Mouse (Mus musculus): ENCODE measurements at regions not wholly inside any gene's neighbourhood (a gene's known extent, or its start where the extent isn't known, plus 50 kb on each side); places are given as distances from the start of the nearest gene placed in this dataset.

DNA sequence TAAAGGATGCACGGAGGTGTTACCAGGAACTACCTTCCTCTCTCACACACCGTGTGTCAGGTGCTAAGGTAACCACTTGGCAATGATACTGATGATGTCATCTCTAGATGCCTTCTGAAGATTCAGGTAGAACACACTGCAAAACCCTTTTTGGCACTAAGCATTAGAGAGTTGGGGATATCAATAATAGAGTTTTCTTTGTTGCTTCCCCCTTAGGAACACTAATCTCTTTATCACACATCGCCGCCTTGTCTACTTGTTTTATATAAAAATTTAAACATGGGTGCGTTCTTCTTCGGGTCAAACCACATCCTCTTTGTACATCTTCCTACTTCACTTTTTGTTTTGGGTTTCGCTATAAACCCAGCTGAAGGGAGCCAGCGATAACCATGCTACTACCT is 346.4 kb downstream of the Cog6 start:
- DNase-seq (ENCODE audit: low spot score in 2 of 2), result no peak

DNA sequence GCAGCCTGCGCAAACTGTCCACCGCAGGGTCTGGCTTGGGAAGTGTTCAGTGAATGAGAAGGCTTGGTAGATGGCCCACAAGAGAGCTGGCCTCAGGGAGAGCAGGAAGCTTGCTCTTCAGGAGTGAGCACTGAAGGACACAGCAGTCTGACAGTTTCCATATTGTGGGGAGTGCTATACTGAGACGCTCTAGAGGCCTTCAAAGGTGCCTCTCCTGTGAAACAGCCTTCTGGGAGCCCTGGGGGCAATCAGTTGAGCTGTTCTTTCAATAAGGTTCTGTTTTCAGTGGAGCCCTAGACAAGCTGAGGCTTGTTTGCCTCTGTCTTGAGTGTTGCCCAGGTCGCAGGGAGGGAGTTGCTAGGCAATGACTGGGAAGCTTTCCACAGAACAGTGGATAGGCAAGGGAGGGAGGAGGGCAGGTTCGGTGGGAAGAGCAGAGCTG is 353.9 kb downstream of the Cog6 start:
- peak; percentile 43 to 64 for DNase-seq (ENCODE audit: low spot score in 2 of 2)
- intact Hi-C loops (cut with DNase I), result no loop called here

More for the DNA sequence above, 346.4 kb downstream of the Cog6 start:
- intact Hi-C loops (cut with DNase I), result no loop called here

DNA sequence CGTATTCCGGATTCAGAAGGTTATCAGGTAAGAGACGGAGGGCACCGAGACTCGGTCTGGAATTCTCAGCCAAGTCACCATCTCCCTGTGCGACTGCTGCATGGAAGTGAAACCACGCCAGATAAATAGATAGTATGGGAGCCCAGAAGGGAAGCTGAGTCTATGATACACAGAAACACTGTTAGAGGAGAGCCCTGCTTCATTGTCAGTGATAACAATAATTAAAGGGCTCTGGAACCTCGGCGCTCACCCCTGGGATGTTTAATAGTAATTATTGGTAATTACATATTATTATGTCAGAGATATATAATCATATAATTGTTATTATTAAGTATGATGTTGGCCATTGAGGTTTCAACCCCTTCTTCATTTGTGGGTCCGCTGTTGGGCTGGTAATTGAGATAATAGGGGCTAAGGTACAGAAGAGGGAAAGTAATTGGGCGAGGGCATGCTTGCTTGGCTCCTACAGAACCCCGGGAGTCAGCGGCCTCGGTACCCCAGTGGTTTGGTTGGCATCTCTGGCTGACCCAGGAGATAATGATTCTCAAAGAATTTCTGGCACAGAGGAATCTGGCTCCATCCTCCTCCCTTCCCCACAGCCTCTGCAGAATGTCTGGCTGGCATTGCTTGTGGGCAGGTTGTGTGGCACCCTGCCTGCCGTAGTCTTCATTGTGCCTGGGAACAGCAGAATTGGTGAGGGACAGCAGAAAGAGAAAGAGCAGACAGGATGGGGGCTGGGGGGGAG is 354.7 kb downstream of the Cog6 start:
- no peak for DNase-seq (ENCODE audit: low spot score in 2 of 2)
- intact Hi-C loops (cut with DNase I), result no loop called here

DNA sequence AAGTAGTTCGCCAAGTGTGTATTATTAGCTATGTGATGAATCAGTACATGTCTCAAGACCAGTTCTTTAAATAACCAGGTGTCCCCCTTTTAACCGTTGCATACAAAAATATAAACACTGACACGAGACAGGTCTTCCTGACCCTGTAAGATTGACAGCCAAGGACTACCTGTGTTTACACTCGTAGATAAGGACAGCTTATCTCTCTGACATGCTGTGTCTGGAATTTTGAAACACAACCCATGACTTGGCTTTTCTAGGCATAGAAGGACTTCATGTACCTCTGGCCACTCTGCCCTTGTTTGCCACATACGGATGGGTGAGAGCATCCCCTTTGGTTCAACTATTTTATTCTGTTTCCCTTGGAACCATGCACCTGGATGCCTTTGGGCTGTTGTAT is 364.0 kb downstream of the Cog6 start:
- no peak for DNase-seq (ENCODE audit: low spot score in 2 of 2)
- intact Hi-C loops (cut with DNase I), result no loop called here

DNA sequence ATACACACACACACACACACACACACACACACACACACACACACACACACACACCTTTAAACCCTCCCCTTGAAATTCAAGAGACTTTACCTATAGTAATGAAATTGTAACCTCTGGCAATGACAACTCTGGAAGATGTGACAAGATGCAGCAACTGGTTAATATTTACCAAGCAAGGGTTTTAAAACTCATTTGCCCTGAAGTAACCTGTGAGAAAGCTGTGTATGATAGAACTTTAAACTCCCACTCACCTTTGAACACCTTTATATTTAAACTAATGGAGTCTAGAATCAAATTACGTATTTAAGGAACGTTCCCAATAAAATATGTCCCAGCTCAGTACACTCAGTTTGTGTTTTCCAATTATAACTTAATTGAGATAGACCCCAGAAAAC is 364.6 kb downstream of the Cog6 start:
- no peak for DNase-seq (ENCODE audit: low spot score in 2 of 2)
- intact Hi-C loops (cut with DNase I), result no loop called here

DNA sequence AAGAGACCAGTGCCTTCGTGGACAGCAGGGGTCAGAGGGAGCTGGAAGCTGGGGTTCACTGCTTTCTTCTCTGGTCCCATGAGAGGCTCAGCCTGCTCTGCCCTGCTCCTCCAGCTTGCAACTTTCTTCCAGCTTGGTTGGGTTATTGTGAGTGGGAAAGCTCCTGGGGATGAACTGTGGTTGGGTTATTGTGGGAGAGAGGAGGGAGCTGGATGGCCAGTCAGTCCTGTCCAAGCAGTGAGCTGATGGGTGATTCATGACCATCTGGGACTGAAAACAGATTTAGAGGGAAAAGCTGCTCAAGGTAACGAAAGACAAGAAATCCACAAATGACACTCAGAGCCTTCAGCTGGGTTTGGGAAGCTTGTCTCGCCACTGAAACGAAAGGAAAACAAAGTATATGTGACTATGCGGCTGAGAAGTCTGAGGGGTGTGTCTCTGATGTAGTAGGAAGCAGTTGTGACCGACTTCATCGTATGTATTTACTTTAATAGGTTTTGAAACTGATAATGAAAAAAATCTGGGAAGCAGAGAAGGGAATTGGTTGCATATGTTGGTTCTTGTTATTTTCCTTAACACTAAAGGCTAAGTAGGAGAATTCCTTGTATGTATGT is 365.1 kb downstream of the Cog6 start:
- no peak for DNase-seq (ENCODE audit: low spot score in 2 of 2)

DNA sequence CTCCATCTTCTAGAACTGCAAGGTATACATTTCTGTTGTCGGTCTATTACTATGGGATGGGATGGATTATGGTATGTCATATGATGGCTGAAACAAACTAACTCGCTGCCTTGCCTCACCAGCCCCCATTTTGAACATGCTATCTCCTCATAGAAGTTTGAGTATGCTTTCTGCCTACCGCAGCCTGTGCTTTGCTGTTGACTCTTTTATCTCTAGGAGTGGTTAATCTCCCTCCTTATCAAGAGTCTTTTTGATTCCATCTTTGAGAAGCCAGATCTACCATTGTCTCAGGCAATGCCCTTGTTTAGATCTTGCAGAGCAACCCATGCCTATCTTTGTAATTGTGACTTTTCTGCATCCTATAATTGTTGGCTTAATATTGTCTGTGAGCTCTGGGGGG is 367.0 kb downstream of the Cog6 start:
- intact Hi-C loops (cut with DNase I), result no loop called here
- DNase-seq (ENCODE audit: low spot score in 2 of 2), result no peak

More for the DNA sequence above, 365.1 kb downstream of the Cog6 start:
- intact Hi-C loops (cut with DNase I), result no loop called here

DNA sequence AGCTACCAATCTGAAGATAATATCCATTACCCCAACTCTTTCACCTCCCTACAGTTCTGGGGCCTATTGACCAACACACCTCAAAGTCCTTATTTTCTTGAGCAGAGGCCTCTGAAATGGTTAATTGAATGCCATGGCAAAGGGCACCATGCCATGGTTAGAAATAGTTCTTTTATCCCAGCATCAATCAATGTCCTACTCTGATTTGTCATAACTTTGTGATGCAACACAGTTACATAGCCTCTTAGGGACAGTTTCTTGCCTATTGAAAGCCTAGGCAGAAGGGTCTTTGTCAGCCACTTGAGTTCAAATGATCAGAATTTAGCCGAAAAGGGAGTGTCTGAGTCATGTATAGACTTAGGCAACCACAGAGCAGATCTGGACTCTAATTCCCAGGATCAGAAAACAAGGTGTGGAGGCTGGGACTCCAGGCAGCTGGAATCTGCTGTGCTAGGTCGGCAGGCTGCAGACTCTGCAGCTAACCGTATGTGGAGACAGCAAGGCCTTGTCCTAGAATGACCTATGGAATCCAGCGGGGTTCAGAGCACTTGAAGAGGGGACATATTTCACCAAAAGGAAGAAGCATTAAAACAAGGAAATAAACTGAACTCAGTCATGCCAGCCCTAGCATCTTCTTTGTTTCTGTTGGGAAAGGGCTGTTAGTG is 368.1 kb downstream of the Cog6 start:
- no peak for DNase-seq (ENCODE audit: low spot score in 2 of 2)
- intact Hi-C loops (cut with DNase I), result no loop called here

DNA sequence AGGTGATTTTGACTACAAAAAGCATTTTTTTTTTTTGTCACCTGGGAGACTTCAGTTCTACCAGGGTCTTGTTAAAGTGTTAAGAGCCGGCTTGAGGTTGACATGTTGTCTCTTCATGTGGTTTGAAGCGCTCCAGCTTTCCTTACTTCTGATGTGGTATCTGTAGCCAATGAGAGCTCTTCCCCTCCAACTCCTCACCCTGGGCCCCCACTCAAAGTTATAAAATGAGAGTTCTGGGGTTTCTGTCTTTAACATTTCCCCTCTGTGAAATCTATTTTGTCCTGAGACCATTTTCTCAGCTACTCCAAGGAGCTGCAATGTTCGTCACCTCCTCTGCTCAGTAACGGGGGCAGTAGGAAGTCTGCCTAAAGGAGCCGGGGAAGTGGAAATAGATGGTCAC is 369.1 kb downstream of the Cog6 start:
- intact Hi-C loops (cut with DNase I), result no loop called here
- no peak for DNase-seq (ENCODE audit: low spot score in 2 of 2)

DNA sequence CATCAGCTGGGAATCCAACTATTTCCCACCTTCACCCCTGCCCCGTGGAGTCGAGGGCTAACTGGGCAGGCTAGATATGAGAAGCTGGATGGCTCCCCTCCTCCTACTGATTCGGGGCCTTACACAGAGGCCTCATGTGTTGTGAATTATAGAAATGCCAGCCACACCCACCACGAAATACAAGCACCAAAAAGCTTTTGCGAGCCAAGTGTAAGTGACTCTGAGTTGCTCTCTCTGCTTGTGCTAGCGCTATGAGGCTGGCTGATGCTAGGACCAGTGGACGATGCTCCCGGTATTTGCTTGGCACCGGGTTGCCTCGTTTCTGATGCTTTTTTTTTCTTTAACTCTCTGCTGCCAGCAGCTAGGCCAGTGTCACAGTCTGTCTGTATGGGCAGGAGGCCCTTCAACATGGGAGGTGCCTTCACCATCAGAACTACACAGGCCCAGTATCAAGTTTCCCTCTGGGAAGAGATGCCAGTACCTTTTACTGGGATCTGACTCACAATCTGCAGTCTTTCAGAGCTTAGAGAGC is 369.8 kb downstream of the Cog6 start:
- no peak for DNase-seq (ENCODE audit: low spot score in 2 of 2)
- intact Hi-C loops (cut with DNase I), result no loop called here

DNA sequence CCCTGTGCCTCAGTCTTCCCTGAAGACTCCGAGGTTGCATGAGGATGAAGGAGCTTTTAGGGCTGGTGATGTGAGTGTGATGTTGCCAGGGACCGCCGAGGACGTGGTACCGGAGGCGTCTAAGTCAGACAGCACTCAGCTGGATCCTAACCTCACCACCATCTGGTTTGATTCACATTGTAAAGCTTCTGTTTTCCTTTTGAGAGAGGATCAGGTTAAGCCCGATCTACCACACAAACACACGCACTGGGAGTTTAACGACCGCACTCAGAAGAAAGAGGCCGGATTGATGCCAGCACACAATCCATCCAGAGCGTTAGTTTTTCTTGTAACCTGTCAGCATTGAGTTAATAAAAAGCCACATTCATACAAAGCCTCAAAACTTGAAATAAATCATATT is 371.9 kb downstream of the Cog6 start:
- DNase-seq (ENCODE audit: low spot score in 2 of 2), result no peak
- intact Hi-C loops (cut with DNase I), result no loop called here

DNA sequence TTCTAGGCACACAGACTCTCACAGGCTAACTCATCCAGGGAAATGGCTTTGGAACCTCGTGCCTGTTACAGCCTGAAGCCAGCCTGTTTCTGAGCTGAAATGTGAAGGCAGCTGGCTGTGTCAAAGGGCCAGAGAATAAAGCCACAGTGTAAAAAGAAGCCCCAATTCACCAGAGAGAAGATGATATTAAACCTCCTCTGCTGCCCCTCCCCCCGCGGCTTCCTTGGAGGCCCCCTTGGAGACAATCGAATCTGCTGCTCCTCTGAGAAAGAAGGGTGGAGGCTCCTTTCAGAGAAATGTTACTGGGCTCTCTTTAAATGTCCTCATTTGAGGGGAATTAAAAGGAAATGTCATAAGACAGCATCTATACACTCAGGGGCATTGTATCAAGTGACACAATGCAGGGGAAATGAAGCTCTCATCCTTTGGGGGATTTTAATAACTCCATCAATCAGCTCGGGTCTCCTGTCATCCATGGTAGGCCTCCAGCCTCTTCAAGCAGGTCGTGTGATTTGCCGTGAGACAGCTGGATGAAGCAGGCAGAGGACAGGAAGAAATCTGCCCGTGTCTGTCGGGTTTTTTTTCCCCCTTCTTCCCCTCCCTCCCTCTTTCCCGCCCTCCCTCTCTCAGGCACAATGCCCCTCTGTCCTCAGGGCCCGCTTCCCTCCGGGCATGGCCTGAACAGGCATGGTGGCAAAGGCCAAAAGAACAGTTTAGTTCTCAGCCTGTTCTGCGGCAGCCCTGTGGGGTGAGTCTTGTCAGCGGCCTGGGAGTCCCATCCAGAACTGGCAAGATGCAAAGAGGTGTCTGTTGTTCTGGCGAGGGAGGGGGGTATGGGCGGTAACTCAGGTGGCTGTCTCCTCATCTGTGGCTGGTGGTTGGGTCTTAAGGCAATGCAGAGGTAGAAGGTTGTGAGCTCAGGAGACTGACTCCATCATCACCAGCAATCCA is 372.6 kb downstream of the Cog6 start:
- intact Hi-C loops (cut with DNase I), result no loop called here
- no peak for DNase-seq (ENCODE audit: low spot score in 2 of 2)

DNA sequence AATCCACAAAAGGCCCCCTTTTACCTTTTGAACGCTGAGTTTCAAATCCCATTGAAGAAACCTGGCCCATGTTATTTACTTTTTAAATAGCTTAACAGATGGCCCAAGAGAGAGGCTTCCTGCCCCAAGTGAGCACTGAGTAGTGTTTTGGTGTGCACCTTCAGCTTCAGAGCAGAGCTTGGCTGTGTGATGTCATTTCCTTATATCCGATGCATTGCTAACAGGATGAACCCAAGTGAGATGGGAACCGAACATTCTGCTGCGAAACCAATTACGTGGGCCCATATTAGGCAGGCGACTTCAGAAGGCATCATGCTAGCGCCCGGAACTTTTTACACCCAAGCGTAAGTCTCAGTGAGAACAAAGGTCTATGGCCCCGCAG is 373.2 kb downstream of the Cog6 start:
- DNase-seq (ENCODE audit: low spot score in 2 of 2), result no peak
- intact Hi-C loops (cut with DNase I), result no loop called here

DNA sequence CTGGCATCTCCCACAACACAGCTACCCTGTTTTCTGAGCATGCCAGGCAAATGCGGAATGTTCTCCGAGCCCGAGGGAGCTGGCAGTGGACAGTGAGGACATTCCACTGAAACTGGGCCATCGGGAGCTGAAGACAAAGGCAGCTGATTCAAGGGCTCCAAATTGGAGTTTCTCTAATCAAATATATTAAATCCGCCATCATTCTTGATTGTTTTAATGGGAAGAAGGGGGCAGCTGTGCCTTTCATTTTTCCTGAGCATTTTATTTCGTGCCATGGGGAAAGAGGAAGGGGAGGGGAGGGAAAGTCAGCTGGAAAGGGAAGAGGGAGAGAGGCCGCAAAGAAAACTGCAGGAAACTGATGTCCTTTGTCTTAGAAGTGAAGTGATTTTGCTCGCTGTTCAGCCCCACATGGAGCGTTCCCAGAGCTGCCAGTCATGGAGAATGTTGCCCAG is 373.9 kb downstream of the Cog6 start:
- intact Hi-C loops (cut with DNase I), result no loop called here
- DNase-seq (ENCODE audit: low spot score in 2 of 2), result peak; percentile 46 to 62

DNA sequence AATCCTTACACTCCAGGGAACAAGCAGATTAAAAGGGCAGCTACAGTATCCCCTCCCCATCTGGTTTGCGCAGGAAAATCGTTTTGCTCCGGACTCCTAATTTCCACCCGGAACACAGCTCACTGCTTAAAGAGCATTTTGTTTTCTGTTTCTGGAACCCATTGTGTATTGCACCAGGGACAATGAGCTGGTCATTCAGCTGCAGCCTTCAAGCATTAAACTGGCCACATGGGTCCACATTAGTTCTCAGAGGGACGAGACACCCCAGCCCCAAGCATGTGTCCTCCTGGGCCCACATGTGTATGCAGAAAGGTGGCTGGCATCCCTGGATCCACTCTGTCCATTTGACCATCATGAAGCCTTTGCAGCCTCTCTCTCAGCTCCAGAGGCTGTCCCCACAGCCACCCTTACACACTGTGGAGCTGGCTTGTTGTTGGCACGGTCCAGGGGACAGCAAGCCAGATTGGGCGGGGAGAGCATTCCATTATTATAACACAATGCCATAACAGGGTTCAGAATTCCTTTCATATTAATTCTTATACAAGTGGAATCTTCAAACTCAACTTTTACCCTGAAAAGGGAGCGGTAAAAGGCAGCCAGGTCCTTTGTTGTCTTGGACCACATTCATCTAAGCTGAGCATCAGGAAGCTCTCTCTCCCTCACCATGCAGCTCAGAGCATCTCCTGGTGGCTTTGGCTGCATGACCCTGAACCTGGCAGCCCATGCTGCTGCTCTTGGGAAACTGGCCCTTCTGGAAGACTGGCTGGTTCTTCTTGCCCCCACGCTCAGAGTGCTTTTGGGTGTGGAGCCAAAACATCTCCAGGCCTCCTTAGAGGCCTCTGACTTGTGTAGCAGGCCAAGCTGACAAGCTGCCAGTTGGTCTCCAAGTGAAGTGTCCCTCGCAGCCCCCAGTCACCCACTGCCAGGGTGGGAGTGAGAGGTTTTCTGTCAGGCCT is 373.4 kb downstream of the Foxo1 start:
- peak; percentile 31 to 33 for DNase-seq (ENCODE audit: low spot score in 2 of 2)
- intact Hi-C loops (cut with DNase I), result no loop called here

DNA sequence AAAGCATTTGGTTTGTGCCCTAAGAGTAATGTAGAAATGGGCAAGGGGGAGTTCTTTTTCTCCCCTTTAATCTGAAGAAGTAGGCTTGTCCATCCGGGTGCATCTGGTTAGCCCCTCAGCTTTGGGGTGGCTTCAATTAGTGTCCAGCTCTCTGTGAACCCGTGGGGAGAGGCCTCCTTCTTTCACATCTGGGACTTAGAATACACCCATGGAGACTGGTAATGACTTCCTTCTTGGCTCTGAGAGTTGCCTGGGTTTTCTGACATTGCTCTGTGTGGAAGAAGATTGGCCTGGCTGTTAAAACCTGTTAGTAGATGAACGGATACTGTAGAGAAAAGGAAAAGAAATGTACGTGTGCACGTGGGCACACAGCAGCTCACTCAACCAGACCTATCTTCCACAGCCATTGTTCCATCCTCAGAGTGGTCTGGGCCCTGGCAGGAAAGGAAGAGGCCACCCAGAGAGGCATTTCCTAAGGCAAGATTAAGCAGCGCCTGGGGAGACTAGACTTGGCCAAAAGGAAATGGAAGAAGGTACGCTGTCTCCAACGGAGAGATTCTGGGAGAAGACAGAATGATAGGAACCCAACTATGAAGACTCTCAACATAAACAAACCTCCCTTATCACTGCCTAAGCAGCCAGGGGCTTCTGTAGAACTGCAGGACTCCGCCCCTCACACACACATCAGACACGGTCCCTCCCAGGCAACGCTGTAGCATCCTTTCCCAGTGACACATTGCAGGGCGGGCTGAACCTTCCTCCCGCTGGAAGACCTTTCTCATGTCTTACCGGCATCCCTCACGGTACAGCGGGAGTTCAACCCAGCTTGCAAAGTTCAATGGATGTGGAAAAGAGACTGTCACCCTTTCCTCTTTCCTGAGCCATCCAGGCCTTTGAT is 372.4 kb downstream of the Foxo1 start:
- intact Hi-C loops (cut with DNase I), result no loop called here
- no peak for DNase-seq (ENCODE audit: low spot score in 2 of 2)

DNA sequence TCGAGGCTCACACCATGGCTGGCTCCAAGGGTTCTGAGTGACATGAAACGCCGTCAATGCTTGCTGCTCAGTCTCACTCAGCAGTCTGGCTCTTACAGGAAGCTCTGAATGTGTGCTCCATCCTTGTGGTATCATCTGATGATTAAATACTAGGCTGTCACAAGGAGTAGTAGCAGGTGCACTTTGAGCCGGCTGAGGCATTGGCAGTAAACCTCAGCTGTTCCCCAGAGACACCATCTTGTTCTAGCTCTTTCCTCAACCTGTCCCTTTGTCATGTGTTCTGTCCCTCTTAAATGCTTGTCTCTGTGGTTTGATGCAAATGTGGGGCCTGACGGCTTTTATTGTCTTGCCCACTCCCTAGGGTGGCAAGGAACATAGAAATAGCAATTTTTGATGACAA is 370.7 kb downstream of the Foxo1 start:
- intact Hi-C loops (cut with DNase I), result no loop called here
- DNase-seq (ENCODE audit: low spot score in 2 of 2), result no peak
